34 mouse cellular contexts compared by ENCODE assay signal in genomic region chr11:44414605-44415004, GRCm38 (mm10). TPM values are rescaled to one million over a fixed set of nuclear protein-coding genes. Genes with fewer than 3 reads are reported as not detected.
"Had no signal": no experiment of that assay in that cellular context is flagged by ENCODE, and none has a peak within 500 bp of the region (broad histone marks: within the 10 kb centered on the region; RNA-seq: fewer than 3 reads in every experiment).

No protein-coding gene starts in this region.

- DNase-seq: forebrain, postnatal 0 days; gastrocnemius, postnatal 14 days; gastrocnemius, postnatal 36 days; heart, adult 18-20 months; heart, postnatal 14 days; heart, postnatal 36 days; kidney, adult 11 months; kidney, adult 2 months; kidney, adult 9 months; kidney, postnatal 10 days; kidney, postnatal 25 days; kidney, postnatal 4 days; liver, embryonic 13.5 days had no signal

- H3K9ac ChIP-seq: forebrain, postnatal 0 days; heart, embryonic 13.5 days; heart, embryonic 15.5 days; hindbrain, embryonic 13.5 days; hindbrain, embryonic 15.5 days; limb, embryonic 12.5 days; liver, embryonic 13.5 days had no signal

- H3K36me3 ChIP-seq: heart, embryonic 13.5 days; heart, embryonic 15.5 days; hindbrain, embryonic 13.5 days; hindbrain, embryonic 15.5 days; limb, embryonic 10.5 days; limb, embryonic 12.5 days; liver, embryonic 13.5 days had no signal

- H3K27ac ChIP-seq: heart, embryonic 13.5 days; heart, embryonic 15.5 days; hindbrain, embryonic 13.5 days; hindbrain, embryonic 15.5 days; hindbrain, postnatal 0 days; layer of hippocampus, adult 2 months; left cerebral cortex, adult 2 months; limb, embryonic 10.5 days; limb, embryonic 12.5 days; liver, embryonic 13.5 days had no signal

- H3K27me3 ChIP-seq: heart, embryonic 15.5 days; hindbrain, embryonic 13.5 days; hindbrain, embryonic 15.5 days had no signal

- H3K4me1 ChIP-seq: heart, embryonic 13.5 days; heart, embryonic 15.5 days; hindbrain, embryonic 13.5 days; hindbrain, embryonic 15.5 days; limb, embryonic 10.5 days; limb, embryonic 12.5 days; liver, embryonic 13.5 days had no signal

- ATAC-seq: forebrain, postnatal 0 days; hindbrain, postnatal 0 days; intestine, embryonic 16.5 days had no signal

- H3K9me3 ChIP-seq: heart, embryonic 13.5 days; heart, embryonic 15.5 days; hindbrain, embryonic 13.5 days; hindbrain, embryonic 15.5 days; limb, embryonic 10.5 days; limb, embryonic 12.5 days; liver, embryonic 13.5 days had no signal

- H3K4me2 ChIP-seq: heart, embryonic 11.5 days; heart, embryonic 13.5 days; heart, embryonic 15.5 days; hindbrain, embryonic 13.5 days; hindbrain, embryonic 15.5 days; limb, embryonic 12.5 days; liver, embryonic 13.5 days had no signal

- H3K4me3 ChIP-seq: heart, embryonic 13.5 days; heart, embryonic 15.5 days; hindbrain, embryonic 13.5 days; hindbrain, embryonic 15.5 days; layer of hippocampus, adult 2 months; left cerebral cortex, adult 2 months; limb, embryonic 10.5 days; limb, embryonic 12.5 days; liver, embryonic 13.5 days had no signal

RNA-seq across cellular contexts. Expression of gene Il12b, which starts 14.7 kb away (rescaled TPM):
- total RNA-seq: forebrain, postnatal 0 days; gastrocnemius, adult 18-20 months; gastrocnemius, adult 8-10 months; gastrocnemius, postnatal 14 days; gastrocnemius, postnatal 36 days; heart, adult 18-20 months; heart, postnatal 14 days; heart, postnatal 36 days; hematopoietic stem cell, adult 5-6 weeks; hindbrain, postnatal 0 days; layer of hippocampus, adult 2 months; layer of hippocampus, postnatal 10 days; layer of hippocampus, postnatal 25 days; left cerebral cortex, adult 2 months; left cerebral cortex, postnatal 14 days; left cerebral cortex, postnatal 36 days had no signal
- polyA plus RNA-seq: forebrain, postnatal 0 days; heart, embryonic 11.5 days; heart, embryonic 15.5 days; heart, postnatal 0 days; hindbrain, embryonic 11.5 days; hindbrain, embryonic 15.5 days; hindbrain, postnatal 0 days; intestine, embryonic 14.5 days; intestine, embryonic 16.5 days; limb, embryonic 10.5 days; limb, embryonic 12.5 days; liver, embryonic 13.5 days had no signal
